Mouse (Mus musculus): ENCODE data around the gene Bmp6. TPM values are rescaled to one million over a fixed set of nuclear protein-coding genes. Genes with fewer than 3 reads are reported as not detected.

Gene Bmp6
- polyA plus RNA-seq, 1 experiment, result 0.73 TPM

DNA sequence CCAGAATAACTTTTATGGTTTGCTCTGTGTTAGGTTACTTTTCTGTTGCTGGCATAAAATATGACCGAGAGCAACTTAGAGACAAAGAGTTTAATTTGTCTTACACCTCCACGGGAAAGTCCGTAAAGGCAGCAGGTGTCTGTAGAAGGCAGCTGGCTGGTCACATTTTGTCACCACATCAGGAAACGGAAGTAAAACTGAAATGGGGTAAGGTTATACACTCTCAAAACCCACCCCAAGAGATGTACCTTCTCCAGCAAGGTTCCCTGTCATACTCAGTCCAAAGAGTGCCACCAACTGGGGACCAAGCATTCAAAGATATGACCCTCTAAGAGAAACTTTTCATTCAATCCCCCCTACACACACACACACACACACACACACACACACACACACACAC lies 201.8 kb downstream of the Bmp6 start:
- H3K9me3 ChIP-seq (replicated peaks; ENCODE audit: control insufficient read depth, insufficient read depth, low read length, poor library complexity, severe bottlenecking), result no peaks in the 10 kb centered on the region

DNA sequence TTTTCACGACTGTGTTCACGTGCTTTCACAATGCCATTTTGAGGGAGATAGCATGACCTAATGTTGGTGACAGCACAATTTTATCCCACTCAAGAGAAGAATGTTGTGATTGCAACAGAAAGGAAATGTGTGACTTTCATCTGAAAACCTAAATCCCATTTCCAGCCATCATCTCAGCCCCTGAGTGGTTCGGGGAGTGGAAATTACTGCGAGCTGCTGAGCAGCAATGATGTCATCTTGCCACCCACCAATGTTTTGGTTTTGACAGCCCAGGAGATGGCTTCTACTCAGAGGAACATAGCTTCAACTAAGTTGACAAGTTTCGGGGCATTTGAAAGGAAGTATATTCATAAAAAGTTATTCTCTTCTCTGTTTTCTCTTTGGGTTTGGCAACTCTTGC lies 202.8 kb downstream of the Bmp6 start:
- no peak overlapping the region for H3K4me3 ChIP-seq (ENCODE audit: low read depth, low read length)
- 0 out of 2 replicates have a peak, but pooled peaks cover 1% of the 10 kb centered on the region for H3K27me3 ChIP-seq (ENCODE audit: control insufficient read depth, insufficient read depth, low read length, poor library complexity, severe bottlenecking)
- no peak overlapping the region for H3K27ac ChIP-seq (ENCODE audit: insufficient read depth, low read length)
- H3K9ac ChIP-seq (ENCODE audit: low read depth, poor library complexity, severe bottlenecking), result no peak overlapping the region
- no peaks in the 10 kb centered on the region for H3K36me3 ChIP-seq (ENCODE audit: control insufficient read depth, insufficient read depth, low read length, poor library complexity, severe bottlenecking)
- H3K4me1 ChIP-seq (ENCODE audit: control insufficient read depth, insufficient read depth, low read length), result peaks cover 1% of the 10 kb centered on the region
- TF ChIP-seq CTCF (IDR thresholded peaks at IDR 0.05; ENCODE audit: low read depth, low read length), result no peak
- no peak for TF ChIP-seq EP300 (IDR thresholded peaks at IDR 0.05; ENCODE audit: insufficient read depth, low read depth, low read length)
- TF ChIP-seq POLR2A (IDR thresholded peaks at IDR 0.05; ENCODE audit: insufficient read depth, low read length), result no peak
- no peaks in the 10 kb centered on the region for H3K9me3 ChIP-seq (replicated peaks; ENCODE audit: control insufficient read depth, insufficient read depth, low read length, poor library complexity, severe bottlenecking)

More for the DNA sequence above, 201.8 kb downstream of the Bmp6 start:
- H3K27me3 ChIP-seq (ENCODE audit: control insufficient read depth, insufficient read depth, low read length, poor library complexity, severe bottlenecking), result 0 out of 2 replicates have a peak, but pooled peaks cover 1% of the 10 kb centered on the region
- H3K9ac ChIP-seq (ENCODE audit: low read depth, poor library complexity, severe bottlenecking), result no peak overlapping the region
- TF ChIP-seq EP300 (IDR thresholded peaks at IDR 0.05; ENCODE audit: insufficient read depth, low read depth, low read length) (no peak), POLR2A (IDR thresholded peaks at IDR 0.05; ENCODE audit: insufficient read depth, low read length) (no peak), CTCF (IDR thresholded peaks at IDR 0.05; ENCODE audit: low read depth, low read length) (no peak)
- H3K27ac ChIP-seq (ENCODE audit: insufficient read depth, low read length), result no peak overlapping the region
- H3K4me1 ChIP-seq (ENCODE audit: control insufficient read depth, insufficient read depth, low read length), result peaks cover 1% of the 10 kb centered on the region
- no peak overlapping the region for H3K4me3 ChIP-seq (ENCODE audit: low read depth, low read length)
- H3K36me3 ChIP-seq (ENCODE audit: control insufficient read depth, insufficient read depth, low read length, poor library complexity, severe bottlenecking), result no peaks in the 10 kb centered on the region

- TF ChIP-seq EP300 (IDR thresholded peaks at IDR 0.05; ENCODE audit: insufficient read depth, low read depth, low read length) (no peak), CTCF (IDR thresholded peaks at IDR 0.05; ENCODE audit: low read depth, low read length) (peak; percentile 51)
- Histone ChIP-seq H3K27me3 (ENCODE audit: control insufficient read depth, insufficient read depth, low read length, poor library complexity, severe bottlenecking) (0 out of 2 replicates have a peak, but pooled peaks cover 1% of the 10 kb centered on the region), H3K4me3 (ENCODE audit: low read depth, low read length) (no peak overlapping the region), H3K36me3 (ENCODE audit: control insufficient read depth, insufficient read depth, low read length, poor library complexity, severe bottlenecking) (no peaks in the 10 kb centered on the region), H3K9me3 (replicated peaks; ENCODE audit: control insufficient read depth, insufficient read depth, low read length, poor library complexity, severe bottlenecking) (no peaks in the 10 kb centered on the region), H3K27ac (ENCODE audit: insufficient read depth, low read length) (no peak overlapping the region), H3K4me1 (ENCODE audit: control insufficient read depth, insufficient read depth, low read length) (peaks cover 1% of the 10 kb centered on the region), H3K9ac (ENCODE audit: low read depth, poor library complexity, severe bottlenecking) (no peak overlapping the region)
Observed at GRCm38 (mm10) chr13:38548681-38549080, 203.8 kb downstream of the Bmp6 start.

Other genes with a start within 250 kb of the Bmp6 start
- gene Dsp, start 193.8 kb upstream of the Bmp6 start, polyA plus RNA-seq (2011; ENCODE audit: insufficient read depth, insufficient read length, low read depth, missing spikeins), result 118 and 134 TPM in 2 replicates
- 95.7 and 101 TPM in 2 replicates for gene Snrnp48, start 140.2 kb upstream of the Bmp6 start, polyA plus RNA-seq (2011; ENCODE audit: insufficient read depth, insufficient read length, low read depth, missing spikeins)
- 106 and 109 TPM in 2 replicates for gene Txndc5, start 183.7 kb downstream of the Bmp6 start, polyA plus RNA-seq (2011; ENCODE audit: insufficient read depth, insufficient read length, low read depth, missing spikeins)

Measured in ES-Bruce4 (cell line).